Mouse (Mus musculus): ENCODE data around the gene Faf1. TPM values are rescaled to one million over a fixed set of nuclear protein-coding genes. Genes with fewer than 3 reads are reported as not detected.

Gene Faf1
- total RNA-seq, 1 experiment from 2014 or later = 28.7 TPM

DNA sequence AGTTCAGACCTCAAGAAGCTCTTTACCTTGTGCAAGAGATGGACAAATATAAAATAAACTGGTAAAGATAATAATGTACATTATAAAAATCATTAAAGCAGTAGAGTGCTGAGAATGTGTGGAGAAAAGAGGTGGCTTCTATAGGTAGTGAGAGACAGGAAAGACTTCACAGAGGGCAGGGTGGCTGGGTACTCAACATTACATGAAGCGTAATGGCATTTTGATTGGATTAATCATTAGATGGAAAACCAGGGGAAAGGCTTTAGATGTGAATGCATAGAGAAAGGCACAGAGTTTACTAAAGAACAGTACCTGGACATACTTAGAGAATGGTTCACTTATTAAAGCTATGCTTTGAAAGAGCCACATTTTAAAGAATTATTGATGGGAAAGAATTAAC is 252.7 kb downstream of the Faf1 start:
- DNase-seq = no peak

DNA sequence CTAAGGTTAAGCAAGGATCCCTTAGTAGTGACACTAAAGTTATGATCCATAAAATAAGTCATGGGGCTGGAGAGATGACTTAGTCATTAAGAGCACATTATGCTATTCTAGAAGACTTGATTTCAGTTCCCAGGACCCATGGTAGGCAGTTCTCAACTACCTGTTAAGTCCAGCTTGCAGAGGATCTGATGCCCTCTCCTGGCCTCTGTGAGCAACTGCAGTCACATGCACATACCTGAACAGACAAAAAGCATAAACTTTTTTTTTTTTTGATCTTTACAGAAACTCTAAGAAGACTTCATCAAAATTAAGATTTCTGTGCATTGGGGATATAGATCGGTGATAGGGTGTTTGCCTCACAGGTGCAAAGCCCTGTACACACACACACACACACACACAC is 254.1 kb downstream of the Faf1 start:
- DNase-seq = no peak

DNA sequence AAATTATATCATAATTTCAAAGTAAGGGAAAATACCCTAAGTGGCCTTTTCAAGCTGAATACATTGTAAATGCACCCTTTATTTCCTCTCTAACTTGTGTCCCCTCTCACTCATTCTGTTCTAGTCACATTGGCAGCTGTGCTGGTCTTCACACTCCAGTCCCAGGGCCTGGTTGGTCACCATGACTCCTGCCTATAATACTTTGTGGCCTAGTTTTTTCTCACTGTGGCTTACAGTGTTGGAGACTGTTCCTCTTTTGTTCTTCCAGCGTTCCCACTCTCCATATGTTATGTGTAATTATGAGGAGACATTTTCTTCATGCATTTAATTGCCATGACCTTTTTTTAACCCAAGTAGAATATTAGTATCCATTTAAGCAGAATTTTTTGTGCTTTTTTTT is 254.5 kb downstream of the Faf1 start:
- no peak for DNase-seq

DNA sequence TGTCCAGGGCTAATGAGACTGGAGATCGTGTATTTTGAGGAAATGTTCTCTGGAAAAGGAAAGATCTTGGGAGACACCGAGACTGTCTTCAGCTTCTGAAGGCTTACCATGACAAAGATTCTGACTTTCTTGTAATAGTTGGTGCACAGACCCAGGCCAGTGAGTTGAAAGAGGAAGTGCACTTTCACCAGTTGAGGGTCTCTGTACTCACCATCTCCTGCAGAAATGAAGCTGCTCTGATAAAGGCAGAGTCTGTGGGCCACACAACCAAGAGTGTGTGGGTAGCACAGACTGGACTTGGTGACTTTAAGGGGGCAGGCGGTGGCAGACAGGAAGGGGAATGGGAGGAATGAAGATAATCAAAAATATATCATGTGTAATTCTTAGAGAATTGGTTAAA is 260.2 kb downstream of the Faf1 start:
- DNase-seq = no peak

DNA sequence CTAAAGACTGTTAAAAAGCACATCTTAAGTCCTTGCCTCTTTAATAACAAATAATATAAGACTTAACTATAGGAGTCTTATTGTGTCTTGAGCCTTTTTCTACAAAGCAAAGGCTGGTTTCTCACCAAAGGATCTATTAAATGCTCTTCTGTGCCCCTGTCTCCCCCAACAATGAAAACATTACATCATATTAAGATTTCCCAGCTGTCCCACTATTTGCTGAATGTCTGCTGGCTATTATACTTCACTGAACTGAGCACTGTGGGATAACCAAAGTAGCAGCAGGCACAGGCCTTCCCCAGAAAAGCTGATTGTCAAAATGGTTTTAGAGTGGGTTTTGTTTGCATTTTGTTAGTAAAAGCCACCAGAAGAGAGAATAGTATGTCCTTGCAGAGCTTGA is 262.9 kb downstream of the Faf1 start:
- no peak for DNase-seq

DNA sequence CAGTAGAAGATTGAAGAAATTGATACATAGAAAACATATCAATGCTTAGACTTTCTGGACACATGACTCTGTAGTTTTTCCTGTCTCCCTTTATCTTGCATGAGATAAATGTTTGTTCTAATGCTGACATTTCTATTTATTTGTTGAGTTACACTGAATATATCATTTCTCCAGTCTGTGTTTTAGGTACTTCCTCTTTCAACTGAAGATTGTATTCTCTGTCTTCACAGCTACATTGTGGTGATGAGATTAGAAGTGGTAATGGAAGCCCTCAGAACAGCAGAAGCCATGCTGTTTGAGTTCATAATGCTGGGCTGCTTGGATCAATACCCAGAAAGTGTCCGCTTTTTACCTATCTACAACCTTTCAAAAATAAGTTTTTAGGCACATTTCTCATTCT is 269.2 kb downstream of the Faf1 start:
- no peak for DNase-seq

DNA sequence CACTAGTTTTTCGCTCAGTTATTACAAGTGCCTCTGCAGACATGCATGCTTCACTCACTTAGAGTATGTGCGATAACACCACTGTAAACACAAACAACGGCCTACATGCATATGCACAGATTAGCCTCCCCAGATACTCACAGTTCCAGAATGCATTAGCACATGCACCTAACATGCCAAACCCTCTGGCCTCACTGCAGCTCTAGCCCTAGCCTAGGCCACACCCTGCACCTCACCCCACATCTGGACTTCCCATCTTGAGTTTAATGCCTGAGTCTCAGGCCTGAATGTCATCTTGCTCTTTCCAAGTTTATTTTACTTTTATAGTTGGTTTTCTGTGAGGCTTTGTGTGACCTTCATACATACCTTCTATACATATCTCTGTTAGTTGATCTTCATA is 272.9 kb downstream of the Faf1 start:
- no peak for DNase-seq

DNA sequence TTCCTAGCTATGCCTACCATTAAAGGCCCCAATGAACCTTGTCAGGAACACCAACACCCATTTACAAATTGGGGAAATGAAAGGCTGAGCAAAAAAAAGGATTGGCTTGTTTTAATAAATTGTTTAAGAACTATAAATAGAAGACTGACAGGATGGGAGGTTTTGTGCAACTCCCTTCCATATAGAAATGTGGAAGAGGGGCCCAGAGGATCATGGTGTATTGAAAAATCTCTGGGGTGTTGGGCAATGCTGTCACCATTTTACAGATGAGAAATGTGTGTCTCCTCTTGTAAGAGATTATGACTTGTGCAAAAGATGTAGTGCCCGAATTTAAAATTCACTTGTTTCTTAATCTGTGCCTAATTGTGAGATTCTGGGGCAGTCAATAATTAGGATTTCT is 277.1 kb downstream of the Faf1 start:
- DNase-seq = no peak

DNA sequence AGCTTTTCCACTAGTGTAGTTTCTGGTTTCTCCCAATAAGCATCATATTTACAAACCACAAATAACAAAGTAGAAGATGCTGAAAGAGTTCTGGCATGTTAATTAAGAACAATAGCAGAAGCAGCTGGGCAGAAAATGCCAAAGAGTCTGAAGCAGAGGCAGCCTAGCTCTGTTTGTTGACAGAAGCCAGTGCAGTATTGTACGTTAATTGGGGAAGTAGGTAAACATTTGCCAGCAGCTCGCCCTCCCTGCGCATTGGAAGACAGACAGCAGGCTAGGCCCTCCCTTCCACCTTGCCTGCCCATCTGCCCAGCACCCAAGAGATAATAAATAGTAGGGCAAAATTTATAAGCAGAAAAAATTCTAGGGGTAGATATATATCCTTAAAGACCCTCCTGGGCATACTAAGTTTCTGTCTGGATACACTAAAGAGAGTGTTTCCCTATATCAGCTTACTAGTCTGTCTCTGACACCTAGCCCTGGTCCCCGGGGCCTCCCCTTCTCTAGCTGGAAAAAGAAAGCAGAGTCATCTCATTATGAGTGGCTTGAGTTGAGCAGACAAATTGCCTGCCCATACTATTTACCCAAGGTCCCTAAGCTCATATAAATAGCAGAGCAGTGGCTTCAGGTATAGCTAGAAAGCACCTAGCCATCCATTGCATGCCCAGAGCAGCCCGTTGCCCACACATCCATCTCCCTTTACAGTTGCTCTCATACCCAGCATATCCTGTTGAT is 284.0 kb downstream of the Faf1 start:
- no peak for DNase-seq

DNA sequence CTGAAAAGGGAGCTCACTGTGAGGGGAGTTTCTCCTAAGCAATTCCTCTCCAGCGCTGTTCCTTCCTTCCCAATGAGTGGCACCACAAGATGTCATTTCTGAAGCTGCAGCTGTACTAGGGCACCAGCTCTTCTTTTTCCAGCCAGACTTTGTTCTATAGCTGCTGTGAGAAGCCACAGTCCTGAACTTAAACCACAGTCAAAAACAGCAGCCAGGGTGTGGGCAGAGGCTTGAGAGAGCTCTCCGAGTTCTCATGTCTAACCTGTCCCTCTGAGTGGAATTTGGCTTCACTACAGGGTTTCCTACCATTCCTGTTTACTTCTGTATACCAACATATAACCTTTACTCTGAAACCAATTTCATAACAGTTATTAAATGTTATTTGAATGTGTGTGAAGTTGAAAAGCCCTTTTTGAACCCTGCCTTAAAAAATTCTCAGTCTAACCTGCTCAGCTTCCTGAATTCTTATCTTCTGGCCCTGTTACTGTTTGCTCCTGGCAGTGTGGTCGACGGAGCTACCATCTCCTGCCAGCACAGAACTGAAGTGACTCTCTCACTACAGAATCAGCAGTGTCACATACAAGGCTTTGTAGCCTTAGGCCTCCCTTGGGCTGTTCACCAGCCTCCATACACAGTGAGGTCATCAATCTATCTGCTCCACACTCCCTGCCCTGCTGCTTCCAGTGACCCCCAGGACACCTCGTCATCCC is 287.3 kb downstream of the Faf1 start:
- no peak for DNase-seq

DNA sequence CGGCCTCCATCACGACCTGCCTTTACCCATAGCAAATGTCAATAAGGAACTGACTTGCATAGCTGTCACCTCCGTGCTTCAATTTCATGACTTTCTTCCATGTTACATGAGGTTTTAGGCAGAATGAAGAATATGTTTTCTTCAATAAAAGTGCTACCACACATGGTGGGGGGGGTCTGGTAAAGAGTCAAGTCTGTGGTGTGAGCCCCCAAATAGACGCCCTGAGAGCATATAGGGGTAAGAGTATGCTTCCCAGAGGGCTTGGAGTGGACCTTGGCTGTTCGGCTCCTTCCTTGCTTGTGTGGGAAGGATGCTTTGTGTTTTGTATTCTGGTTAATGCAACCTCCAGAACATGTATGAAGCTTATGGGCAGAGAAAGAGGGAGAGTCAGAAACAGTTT is 293.2 kb downstream of the Faf1 start:
- DNase-seq = no peak

DNA sequence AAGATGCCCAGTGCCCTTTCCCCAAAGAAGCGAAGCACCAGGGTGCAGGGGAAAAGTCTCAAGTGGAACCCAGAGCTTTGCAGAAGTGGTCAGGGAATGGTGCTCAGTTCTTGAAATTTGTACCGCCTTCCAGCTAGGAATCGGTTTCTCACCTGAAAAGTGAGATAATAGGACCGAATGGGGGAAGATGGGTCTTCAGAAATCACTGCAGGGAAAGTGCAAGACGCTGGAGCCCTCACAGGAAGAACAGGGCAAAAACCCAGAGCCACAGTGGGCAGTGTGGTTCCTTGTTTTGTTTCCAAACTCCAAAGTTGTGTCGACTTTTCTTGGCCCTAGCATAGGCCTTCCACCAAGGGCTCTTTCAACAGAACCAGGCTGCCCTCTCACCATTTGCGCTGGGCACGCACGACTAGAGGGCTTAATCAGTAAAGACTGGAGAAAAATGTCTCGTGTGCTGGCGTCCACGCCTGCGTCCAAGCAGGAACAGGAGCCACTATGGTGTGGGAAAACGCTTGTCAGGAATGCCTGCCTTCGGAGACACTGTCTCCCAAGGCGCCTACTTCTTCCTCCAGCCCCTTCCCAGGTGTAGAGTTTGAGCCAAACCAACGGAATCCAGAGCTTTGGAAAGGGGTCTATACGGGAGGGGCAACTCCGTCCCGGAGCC is 297.7 kb downstream of the Faf1 start:
- DNase-seq = no peak

DNA sequence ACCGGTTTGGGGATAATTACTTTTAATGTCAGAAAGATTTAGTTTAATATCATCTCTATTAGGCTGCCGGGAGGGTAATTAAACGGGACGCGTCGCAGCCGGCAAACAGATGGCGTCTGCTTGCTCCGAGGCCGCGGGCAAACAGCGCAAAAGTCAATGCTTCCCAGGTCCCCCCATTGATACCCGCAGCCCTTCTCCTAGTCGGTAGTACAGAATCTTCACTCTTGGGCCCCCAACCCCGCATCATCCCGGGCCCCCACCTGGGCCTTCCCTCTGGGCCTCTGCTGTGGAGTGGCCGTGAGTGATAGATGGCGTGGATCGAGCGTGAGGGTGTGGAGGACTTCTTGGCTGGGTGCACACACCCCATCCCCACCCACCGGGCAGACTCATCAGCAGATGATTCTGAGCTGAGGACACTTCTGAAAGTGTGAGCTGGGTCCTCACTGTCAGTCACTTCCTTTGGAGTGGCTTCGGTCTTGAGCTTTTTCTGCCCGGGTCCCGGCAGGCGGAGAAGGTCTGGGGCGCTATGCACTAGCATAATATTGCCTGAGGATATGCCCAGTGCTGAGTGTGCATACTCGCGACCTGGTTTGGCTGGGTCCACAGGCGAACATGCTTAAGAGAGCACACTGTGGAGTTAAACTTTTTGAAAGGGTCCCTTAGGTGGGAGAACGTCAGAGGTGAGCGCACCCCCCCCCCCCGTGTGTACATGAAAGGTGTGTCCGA is 298.4 kb downstream of the Faf1 start:
- no peak for DNase-seq

DNA sequence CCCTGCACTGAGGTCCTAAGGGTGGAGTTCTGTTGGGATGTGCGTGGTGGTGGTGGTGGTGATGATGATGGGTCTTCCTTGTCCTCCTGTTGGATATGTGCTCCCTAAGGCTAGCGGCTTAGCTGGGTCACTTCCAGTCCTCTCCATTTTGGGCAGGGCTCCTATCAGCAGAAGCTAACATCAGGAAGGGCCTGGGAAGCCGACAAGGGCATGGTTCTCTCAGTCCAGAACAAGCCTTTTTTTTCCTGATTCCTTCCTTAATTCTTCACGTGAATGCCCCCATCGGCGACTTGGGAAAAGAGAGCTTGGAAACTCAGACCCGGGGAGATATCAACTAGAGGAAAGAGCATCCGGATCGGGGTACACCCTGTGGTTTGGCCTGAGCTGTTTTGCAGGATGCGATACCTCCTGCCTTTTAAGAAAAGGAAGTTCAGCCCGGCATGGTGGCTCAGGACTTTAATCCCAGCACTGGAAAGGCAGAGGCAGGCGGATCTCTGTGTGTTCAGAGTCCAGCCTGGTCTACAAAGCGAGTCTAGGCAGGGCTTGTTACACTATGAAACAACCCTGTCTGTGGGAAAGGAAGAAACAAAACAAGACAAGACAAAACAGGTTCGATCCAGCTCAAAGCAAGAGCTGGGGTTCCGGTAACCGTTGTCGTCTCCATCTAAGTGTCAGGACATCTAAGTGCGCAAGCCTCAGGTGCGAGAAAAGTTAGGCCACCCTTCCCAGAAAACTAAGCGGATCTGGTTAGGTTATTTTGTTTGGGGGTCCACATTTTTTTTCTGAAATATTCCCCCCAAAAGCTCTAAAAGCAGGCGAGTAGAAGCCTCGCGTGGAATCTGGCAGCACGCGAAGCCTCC is 299.2 kb downstream of the Faf1 start:
- no peak for DNase-seq

DNA sequence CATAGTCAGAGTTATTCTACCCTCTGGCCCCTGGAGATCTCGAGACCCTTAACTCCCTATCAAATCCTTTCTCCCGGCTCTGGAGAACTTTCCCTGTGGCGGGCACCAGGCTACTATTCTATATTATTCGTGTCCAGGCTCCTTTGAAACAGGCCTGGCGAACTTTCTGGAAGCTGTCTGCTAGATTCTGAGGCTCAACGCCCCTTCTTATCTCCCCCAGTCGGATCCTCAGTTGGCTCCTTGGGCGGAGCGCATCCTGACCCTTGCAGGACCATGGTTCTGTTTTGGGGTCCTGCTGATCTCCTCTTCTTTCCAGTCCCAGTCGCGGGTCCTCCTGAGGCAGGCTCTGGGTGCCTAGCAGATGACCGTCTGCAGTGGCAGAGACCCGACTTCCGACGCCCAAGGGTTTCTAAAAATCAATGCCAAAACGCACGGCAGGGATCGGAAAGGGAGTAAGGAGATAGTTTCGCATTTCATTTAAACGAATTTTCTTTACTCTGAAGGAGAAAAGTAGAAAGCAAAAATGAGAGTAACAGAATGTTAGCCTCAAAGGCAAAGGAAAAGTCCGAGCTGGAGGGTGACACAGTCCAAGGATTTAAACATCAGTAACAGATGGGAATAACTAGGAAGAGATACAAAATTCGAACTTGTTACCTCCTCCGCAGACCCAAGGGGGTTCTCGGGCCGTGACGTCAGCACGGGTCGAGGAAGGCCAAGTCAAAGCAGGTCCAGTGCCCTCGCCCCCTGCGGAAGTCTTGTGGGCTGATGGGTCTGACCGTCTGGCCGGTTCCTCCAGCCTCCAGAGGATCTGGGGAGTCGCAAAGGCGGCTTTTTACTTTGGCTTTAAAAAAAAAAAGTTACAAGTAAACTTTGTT is 300.1 kb downstream of the Faf1 start:
- no peak for DNase-seq

DNA sequence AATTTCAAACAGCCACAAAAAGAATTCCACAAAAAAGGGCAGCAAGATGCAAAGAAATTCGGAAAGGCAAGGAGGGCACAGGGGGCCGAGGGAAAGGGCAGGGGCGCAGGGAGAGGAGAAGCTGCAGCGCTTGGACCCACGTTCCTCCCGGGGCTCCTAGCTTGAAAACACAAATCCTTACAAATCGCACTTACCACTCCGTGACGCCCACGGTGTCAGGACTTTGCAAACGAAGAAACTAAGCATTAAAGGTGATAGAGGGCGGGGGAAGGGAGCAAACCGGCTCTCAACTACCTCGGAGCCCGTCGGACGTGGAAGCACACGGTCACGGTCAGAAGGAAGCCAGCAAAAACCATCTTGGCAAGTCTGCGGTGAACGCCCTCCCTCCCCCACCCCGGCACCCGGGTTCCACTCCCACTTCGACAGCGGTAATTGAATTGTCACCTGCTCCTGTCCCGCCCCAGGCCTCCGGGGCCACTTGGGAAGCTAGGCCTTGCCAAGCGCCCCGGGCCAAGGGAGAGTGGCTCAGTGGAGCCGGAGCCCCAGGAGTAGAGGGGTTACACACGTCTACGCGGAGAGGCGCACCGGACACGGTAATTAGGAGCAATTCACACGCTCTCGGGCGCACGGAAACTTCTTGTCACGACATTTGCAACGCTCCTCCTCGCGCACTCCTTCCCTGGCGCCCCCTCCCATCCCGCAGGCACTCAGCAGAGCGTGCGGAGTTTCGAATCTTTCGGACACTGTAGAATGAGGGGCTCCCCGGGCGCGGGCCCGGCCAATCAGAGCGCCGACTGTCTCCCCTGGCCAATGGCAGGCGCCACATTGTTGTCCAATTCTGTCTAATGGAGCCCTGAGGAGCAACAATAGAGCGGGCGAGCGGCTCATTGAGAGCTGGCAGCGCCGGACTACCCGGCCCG is 301.0 kb downstream of the Faf1 start, which contains the start of gene Dmrta2:
Gene Dmrta2 (plus strand): TSS at position 906 of the 920 bp plus-strand sequence.
- no peak for DNase-seq

DNA sequence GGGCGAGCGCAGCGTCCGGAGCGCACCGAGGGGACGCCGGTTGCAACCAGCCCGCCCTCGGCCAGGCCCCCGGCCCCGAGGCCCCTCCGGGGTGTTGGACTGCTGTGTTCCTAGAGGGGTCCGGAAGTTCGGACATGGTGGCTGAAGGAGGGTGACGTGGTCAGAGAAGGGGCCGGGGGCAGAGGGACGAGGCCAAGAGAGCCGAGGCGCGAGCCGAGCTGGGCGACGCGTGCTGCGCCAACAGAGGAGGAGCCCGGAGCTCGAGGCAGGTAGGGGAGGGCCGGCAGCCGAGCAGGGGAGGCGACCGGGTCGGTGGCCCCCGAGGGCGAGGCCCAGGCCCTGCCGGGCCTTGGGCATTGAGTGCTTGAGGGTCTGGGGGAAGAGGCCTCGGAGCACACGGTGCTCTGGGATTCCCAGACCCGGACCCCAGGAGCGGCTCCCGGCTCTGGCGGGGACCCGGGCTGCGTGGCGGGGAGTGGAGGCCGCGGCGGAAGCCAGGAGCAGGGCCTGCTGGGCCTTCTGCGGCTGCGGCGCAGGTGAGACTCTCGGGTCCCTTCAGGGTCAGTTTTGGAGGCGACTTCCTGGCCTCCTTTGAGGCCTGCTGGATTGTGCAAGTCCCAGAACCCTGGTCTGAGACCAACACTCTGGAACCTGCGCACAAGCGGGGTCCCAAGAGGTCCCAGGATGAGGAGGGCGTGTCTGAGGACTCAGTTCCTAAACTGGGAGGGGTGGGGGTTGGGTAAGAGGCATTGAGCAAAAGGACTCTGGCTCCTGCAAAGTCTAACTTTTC is 301.9 kb downstream of the Faf1 start:
- no peak for DNase-seq

DNA sequence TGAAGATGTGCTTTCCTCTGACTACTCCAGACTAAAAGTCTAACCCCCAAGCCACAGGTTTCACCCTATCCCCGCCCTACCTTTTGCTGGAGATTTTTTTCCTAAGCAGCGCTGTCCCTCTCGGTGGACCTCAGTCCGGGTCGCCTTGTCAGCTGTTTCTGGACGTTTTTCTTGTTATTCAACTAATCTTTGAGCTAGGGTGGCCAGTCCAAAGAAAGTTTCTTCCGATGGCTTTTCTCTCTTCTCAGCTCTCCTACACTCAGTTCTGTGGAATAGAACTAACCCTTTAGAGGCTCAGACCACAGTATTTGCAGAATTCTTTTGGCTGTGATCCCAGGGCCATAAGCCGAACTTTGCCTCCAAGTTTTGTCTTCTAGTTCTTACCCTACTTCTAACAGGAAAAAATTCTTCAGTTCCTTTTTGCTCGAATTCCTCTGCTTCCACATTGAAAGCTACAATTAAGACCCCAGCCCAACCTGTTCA is 302.5 kb downstream of the Faf1 start:
- DNase-seq = no peak

Measured in adrenal gland, postnatal 25 days (tissue).